Mouse (Mus musculus) G1E (cell line): Measurements from ENCODE around the gene Ntrk1. TPM values are rescaled to one million over a fixed set of nuclear protein-coding genes. Genes with fewer than 3 reads are reported as not detected.

Experiments used
- ATAC-seq: 2 replicates; pipeline ENCODE4 v1.8.0; 2016; ENCODE audit warnings: mild to moderate bottlenecking; ENCODE audit not compliant: insufficient number of reproducible peaks, poor library complexity, low FRiP score, severe bottlenecking; ENCODE audit errors: extremely low read depth
- DNase-seq: peaks from one replicate; pipeline ENCODE4 v3.0.0; 2012; ENCODE audit warnings: low spot score
- H3K27me3 ChIP-seq: 2 replicates; pipeline ENCODE4 v1.6.1; 2012; ENCODE audit warnings: mild to moderate bottlenecking, low read length, inconsistent platforms; ENCODE audit not compliant: insufficient read depth
- H3K36me3 ChIP-seq: replicated peaks from 2 replicates; pipeline ENCODE3; 2012; ENCODE audit warnings: mild to moderate bottlenecking, inconsistent platforms
- H3K4me1 ChIP-seq: 2 replicates; pipeline ENCODE4 v1.6.1; 2012; ENCODE audit warnings: low read depth, low read length, inconsistent platforms, mixed read lengths; ENCODE audit not compliant: insufficient read depth
- H3K4me3 ChIP-seq: 2 replicates; pipeline ENCODE4 v1.5.1; 2012; ENCODE audit warnings: low read depth, mild to moderate bottlenecking, inconsistent platforms, low read length, moderate library complexity, mixed read lengths
- H3K9me3 ChIP-seq: replicated peaks from 2 replicates; pipeline ENCODE4 v1.6.1; 2012; ENCODE audit warnings: inconsistent platforms
- CTCF ChIP-seq: IDR thresholded peaks from 2 replicates; pipeline ENCODE4 v1.5.1; 2012; ENCODE audit warnings: low read depth, low read length, inconsistent platforms, mixed read lengths
- GATA1 ChIP-seq: IDR thresholded peaks from 2 replicates; pipeline ENCODE4 v1.6.1; 2012; ENCODE audit warnings: borderline replicate concordance, low read length, inconsistent platforms, mixed read lengths
- GATA2 ChIP-seq: IDR thresholded peaks from 2 replicates; pipeline ENCODE4 v1.6.1; 2012; ENCODE audit warnings: low read depth, low read length, inconsistent platforms, borderline replicate concordance
- POLR2AphosphoS5 ChIP-seq: IDR thresholded peaks from 2 replicates; pipeline ENCODE4 v1.6.1; 2012; ENCODE audit warnings: low read depth, low read length, inconsistent platforms; ENCODE audit not compliant: insufficient replicate concordance
- TAL1 ChIP-seq: conservative IDR thresholded peaks from 2 replicates; pipeline ENCODE4 v1.6.1; 2012; ENCODE audit warnings: low read depth, low read length, inconsistent platforms, mixed read lengths
- polyA plus RNA-seq: library from polyadenylated mRNA; stranded (reverse); fragments of >175 nt; gene quantifications from 2 replicates; pipeline ENCODE4 v1.2.3, GENCODE M21; 2012
- total RNA-seq, 2 experiments: library from RNA; stranded (forward) in 1 of 2; stranded (reverse) in 1 of 2; fragments of 200-1000 nt in 1 of 2; fragments of >200 nt in 1 of 2; fragmentation: Nextera tagmentation in 1 of 2; gene quantifications; 2 replicates each; pipeline ENCODE4 v1.2.3; 2014 to 2017

Ntrk1 gene
- total and polyA plus RNA-seq, 3 experiments: not detected

- TF ChIP-seq GATA1 (no peak), CTCF (no peak), POLR2AphosphoS5 (no peak), TAL1 (no peak), GATA2 (no peak)
- H3K9me3 ChIP-seq: no peaks in the 10 kb centered on the region
- ATAC-seq (no peak), DNase-seq (no peak)
- H3K4me3 ChIP-seq: no peak overlapping the region
- peaks cover 82% of the 10 kb centered on the region for H3K36me3 ChIP-seq
- no peaks in the 10 kb centered on the region for H3K27me3 ChIP-seq
- no peaks in the 10 kb centered on the region for H3K4me1 ChIP-seq
These were observed 60.8 kb downstream of the Ntrk1 start for GRCm38 (mm10) chr3:87733984-87734761.

DNA sequence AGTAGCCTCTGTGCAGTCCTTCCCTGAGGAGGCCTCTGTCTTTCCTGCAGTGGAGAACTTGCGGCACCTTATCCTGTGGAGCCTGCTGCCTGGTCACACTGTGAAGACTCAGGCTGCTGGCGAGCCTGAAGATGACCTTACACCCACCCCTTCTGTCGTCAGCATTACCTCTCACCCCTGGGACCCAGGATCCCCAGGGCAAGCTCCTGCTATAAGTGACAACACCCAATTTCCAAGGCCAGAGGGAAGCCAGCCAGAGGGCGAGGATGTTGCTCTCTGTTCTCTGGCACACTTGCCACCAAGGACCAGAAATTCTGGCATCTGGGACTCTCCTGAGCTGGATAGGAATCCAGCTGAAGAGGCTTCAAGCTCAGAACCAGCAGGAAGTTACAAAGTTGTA is 61.9 kb downstream of the Ntrk1 start:
- H3K36me3 ChIP-seq: peaks cover 90% of the 10 kb centered on the region

GRCm38 (mm10) chr3:87728696-87729095 is 66.3 kb downstream of the Ntrk1 start:
- DNase-seq: no peak

More for the DNA sequence above, 61.9 kb downstream of the Ntrk1 start:
- ATAC-seq: no peak
- Histone ChIP-seq H3K9me3 (no peaks in the 10 kb centered on the region), H3K4me1 (no peaks in the 10 kb centered on the region), H3K27me3 (no peaks in the 10 kb centered on the region), H3K4me3 (no peak overlapping the region)
- DNase-seq: no peak
- TF ChIP-seq GATA2 (no peak), POLR2AphosphoS5 (no peak), TAL1 (no peak), GATA1 (no peak), CTCF (no peak)

More at GRCm38 (mm10) chr3:87728696-87729095, 66.3 kb downstream of the Ntrk1 start:
- Histone ChIP-seq H3K27me3 (no peaks in the 10 kb centered on the region), H3K36me3 (peaks cover 89% of the 10 kb centered on the region), H3K4me1 (no peaks in the 10 kb centered on the region), H3K9me3 (no peaks in the 10 kb centered on the region), H3K4me3 (no peak overlapping the region)
- ATAC-seq: no peak
- TF ChIP-seq GATA1 (no peak), CTCF (no peak), TAL1 (no peak), GATA2 (no peak), POLR2AphosphoS5 (no peak)

Other genes with a start within 250 kb of the Ntrk1 start
- gene Arhgef11, start 177.6 kb downstream of the Ntrk1 start, total RNA-seq (2014; fragmentation: Nextera tagmentation): 11.4 and 14.4 TPM in 2 replicates
- gene Arhgef11, start 177.6 kb downstream of the Ntrk1 start, total RNA-seq (2017): 9.4 and 14.5 TPM in 2 replicates
- 3.2 and 5.1 TPM in 2 replicates for gene Arhgef11, start 177.6 kb downstream of the Ntrk1 start, polyA plus RNA-seq
- not detected in 2 replicates for gene Lrrc71, start 46.5 kb downstream of the Ntrk1 start, total RNA-seq (2014; fragmentation: Nextera tagmentation)
- gene Lrrc71, start 46.5 kb downstream of the Ntrk1 start, total RNA-seq (2017): 0.23 and 0.33 TPM in 2 replicates
- gene Lrrc71, start 46.5 kb downstream of the Ntrk1 start, polyA plus RNA-seq: not detected in 2 replicates
- gene Insrr, start 1.8 kb upstream of the Ntrk1 start, total RNA-seq (2014; fragmentation: Nextera tagmentation): not detected in 2 replicates
- 0.05 and 0.06 TPM in 2 replicates for gene Insrr, start 1.8 kb upstream of the Ntrk1 start, total RNA-seq (2017)
- not detected in 2 replicates for gene Insrr, start 1.8 kb upstream of the Ntrk1 start, polyA plus RNA-seq
- gene Pear1, start 29.1 kb upstream of the Ntrk1 start, total RNA-seq (2014; fragmentation: Nextera tagmentation): not detected in 2 replicates
- gene Pear1, start 29.1 kb upstream of the Ntrk1 start, total RNA-seq (2017): under 0.01 and 0.05 TPM in 2 replicates
- not detected in 2 replicates for gene Pear1, start 29.1 kb upstream of the Ntrk1 start, polyA plus RNA-seq
- gene Sh2d2a, start 51.6 kb upstream of the Ntrk1 start, total RNA-seq (2014; fragmentation: Nextera tagmentation): not detected in 2 replicates
- gene Sh2d2a, start 51.6 kb upstream of the Ntrk1 start, total RNA-seq (2017): 0.16 and 0.17 TPM in 2 replicates
- not detected in 2 replicates for gene Sh2d2a, start 51.6 kb upstream of the Ntrk1 start, polyA plus RNA-seq
- 41.3 and 44.7 TPM in 2 replicates for gene Prcc, start 90.4 kb upstream of the Ntrk1 start, total RNA-seq (2014; fragmentation: Nextera tagmentation)
- 28.5 and 32.3 TPM in 2 replicates for gene Prcc, start 90.4 kb upstream of the Ntrk1 start, total RNA-seq (2017)
- gene Prcc, start 90.4 kb upstream of the Ntrk1 start, polyA plus RNA-seq: 75.9 and 99.7 TPM in 2 replicates
- 722 and 799 TPM in 2 replicates for gene Hdgf, start 111.2 kb upstream of the Ntrk1 start, total RNA-seq (2014; fragmentation: Nextera tagmentation)
- gene Hdgf, start 111.2 kb upstream of the Ntrk1 start, total RNA-seq (2017): 506 and 578 TPM in 2 replicates
- 1,810 and 2,017 TPM in 2 replicates for gene Hdgf, start 111.2 kb upstream of the Ntrk1 start, polyA plus RNA-seq
- gene Mrpl24, start 124.3 kb upstream of the Ntrk1 start, total RNA-seq (2014; fragmentation: Nextera tagmentation): 289 and 317 TPM in 2 replicates
- gene Mrpl24, start 124.3 kb upstream of the Ntrk1 start, total RNA-seq (2017): 183 and 204 TPM in 2 replicates
- gene Mrpl24, start 124.3 kb upstream of the Ntrk1 start, polyA plus RNA-seq: 21.2 and 24.9 TPM in 2 replicates
- 67.3 and 70.8 TPM in 2 replicates for gene Isg20l2, start 135.2 kb upstream of the Ntrk1 start, total RNA-seq (2014; fragmentation: Nextera tagmentation)
- gene Isg20l2, start 135.2 kb upstream of the Ntrk1 start, total RNA-seq (2017): 54.1 and 54.9 TPM in 2 replicates
- 15.8 and 18.3 TPM in 2 replicates for gene Isg20l2, start 135.2 kb upstream of the Ntrk1 start, polyA plus RNA-seq
- 14.9 and 20.4 TPM in 2 replicates for gene Rrnad1, start 135.6 kb upstream of the Ntrk1 start, total RNA-seq (2014; fragmentation: Nextera tagmentation)
- gene Rrnad1, start 135.6 kb upstream of the Ntrk1 start, total RNA-seq (2017): 19.2 and 24.8 TPM in 2 replicates
- gene Rrnad1, start 135.6 kb upstream of the Ntrk1 start, polyA plus RNA-seq: 28.7 and 38.2 TPM in 2 replicates
- not detected in 2 replicates for gene Crabp2, start 153.5 kb upstream of the Ntrk1 start, total RNA-seq (2014; fragmentation: Nextera tagmentation)
- gene Crabp2, start 153.5 kb upstream of the Ntrk1 start, total RNA-seq (2017): 0.38 TPM in 1 of 2 replicates, not detected in the other
- gene Crabp2, start 153.5 kb upstream of the Ntrk1 start, polyA plus RNA-seq: not detected in 2 replicates
- gene Nes, start 175.9 kb upstream of the Ntrk1 start, total RNA-seq (2014; fragmentation: Nextera tagmentation): not detected in 2 replicates
- gene Nes, start 175.9 kb upstream of the Ntrk1 start, total RNA-seq (2017): 0.12 and 0.22 TPM in 2 replicates
- gene Nes, start 175.9 kb upstream of the Ntrk1 start, polyA plus RNA-seq: 0.02 TPM in 2 replicates
- gene Bcan, start 205.1 kb upstream of the Ntrk1 start, total RNA-seq (2014; fragmentation: Nextera tagmentation): not detected in 2 replicates
- 0.06 TPM in 1 of 2 replicates, not detected in the other for gene Bcan, start 205.1 kb upstream of the Ntrk1 start, total RNA-seq (2017)
- not detected in 2 replicates for gene Bcan, start 205.1 kb upstream of the Ntrk1 start, polyA plus RNA-seq
- gene Hapln2, start 232.4 kb upstream of the Ntrk1 start, total RNA-seq (2014; fragmentation: Nextera tagmentation): not detected in 2 replicates
- gene Hapln2, start 232.4 kb upstream of the Ntrk1 start, total RNA-seq (2017): not detected in 2 replicates
- not detected in 2 replicates for gene Hapln2, start 232.4 kb upstream of the Ntrk1 start, polyA plus RNA-seq
- 22.5 and 27.8 TPM in 2 replicates for gene Gpatch4, start 247.9 kb upstream of the Ntrk1 start, total RNA-seq (2014; fragmentation: Nextera tagmentation)
- 15.0 and 16.6 TPM in 2 replicates for gene Gpatch4, start 247.9 kb upstream of the Ntrk1 start, total RNA-seq (2017)
- gene Gpatch4, start 247.9 kb upstream of the Ntrk1 start, polyA plus RNA-seq: 31.3 and 48.1 TPM in 2 replicates